Mouse (Mus musculus): ENCODE results near the gene P2ry13.

P2ry13 gene

GRCm38 (mm10) chr3:59197329-59197948 is 13.2 kb downstream of the P2ry13 start:
- DNase-seq (ENCODE audit: low read depth, low spot score): no peak

- no peak for DNase-seq (ENCODE audit: low read depth, low spot score)
These were observed 15.7 kb downstream of the P2ry13 start, which contains the start of gene Gpr87 for GRCm38 (mm10) chr3:59194938-59195337. TSS of gene Gpr87 (minus strand) at chr3:59195104.

GRCm38 (mm10) chr3:59194099-59194498 is 16.6 kb downstream of the P2ry13 start:
- DNase-seq (ENCODE audit: low read depth, low spot score): no peak

GRCm38 (mm10) chr3:59191674-59192073 is 19.0 kb downstream of the P2ry13 start:
- no peak for DNase-seq (ENCODE audit: low read depth, low spot score)

GRCm38 (mm10) chr3:59187336-59187735 is 23.3 kb downstream of the P2ry13 start:
- DNase-seq (ENCODE audit: low read depth, low spot score): no peak

GRCm38 (mm10) chr3:59185662-59186061 is 25.0 kb downstream of the P2ry13 start:
- no peak for DNase-seq (ENCODE audit: low read depth, low spot score)

- DNase-seq (ENCODE audit: low read depth, low spot score): no peak
These were observed 28.6 kb downstream of the P2ry13 start for GRCm38 (mm10) chr3:59182129-59182528.

GRCm38 (mm10) chr3:59181134-59181533 is 29.5 kb downstream of the P2ry13 start:
- no peak for DNase-seq (ENCODE audit: low read depth, low spot score)

- no peak for DNase-seq (ENCODE audit: low read depth, low spot score)
These were observed 33.8 kb downstream of the P2ry13 start for GRCm38 (mm10) chr3:59176871-59177270.

GRCm38 (mm10) chr3:59175234-59175633 is 35.4 kb downstream of the P2ry13 start:
- peak; percentile 18 for DNase-seq (ENCODE audit: low read depth, low spot score)

- no peak for DNase-seq (ENCODE audit: low read depth, low spot score)
These were observed 36.1 kb downstream of the P2ry13 start for GRCm38 (mm10) chr3:59174426-59175154.

GRCm38 (mm10) chr3:59169921-59170627 is 40.6 kb downstream of the P2ry13 start:
- no peak for DNase-seq (ENCODE audit: low read depth, low spot score)

GRCm38 (mm10) chr3:59169215-59169614 is 41.5 kb downstream of the P2ry13 start:
- DNase-seq (ENCODE audit: low read depth, low spot score): no peak

- DNase-seq (ENCODE audit: low read depth, low spot score): no peak
These were observed 42.2 kb downstream of the P2ry13 start for GRCm38 (mm10) chr3:59168476-59168875.

- no peak for DNase-seq (ENCODE audit: low read depth, low spot score)
These were observed 43.1 kb downstream of the P2ry13 start for GRCm38 (mm10) chr3:59167417-59168054.

GRCm38 (mm10) chr3:59160465-59160864 is 50.2 kb downstream of the P2ry13 start:
- DNase-seq (ENCODE audit: low read depth, low spot score): no peak

Data from retina, adult 2 months (tissue).